Mouse (Mus musculus) liver, embryonic 15.5 days (tissue): ENCODE data around the gene Nipa1. TPM values are rescaled to one million over a fixed set of nuclear protein-coding genes. Genes with fewer than 3 reads are reported as not detected.
A peak's percentile ranks its signal among the peaks of the same experiment; 100 is the strongest.

Experiments used
- ATAC-seq: fragments of 200-750 bp; cut with Nextera tagmentation; 2 replicates; pipeline ENCODE4 v1.8.0; 2017; ENCODE audit warnings: moderate number of reproducible peaks, mild to moderate bottlenecking, moderate library complexity; ENCODE audit not compliant: insufficient read depth
- H3K27ac ChIP-seq: fragments of 300-500 bp; sonication (generic); replicated peaks from 2 replicates; pipeline ENCODE4 v1.5.1; 2015; ENCODE audit warnings: mild to moderate bottlenecking, inconsistent platforms
- H3K27me3 ChIP-seq: fragments of 300-500 bp; sonication (generic); 2 replicates; pipeline ENCODE4 v1.6.1; 2015; ENCODE audit warnings: mild to moderate bottlenecking, inconsistent platforms
- H3K36me3 ChIP-seq: fragments of 300-500 bp; sonication (generic); replicated peaks from 2 replicates; pipeline ENCODE4 v1.6.1; 2015; ENCODE audit warnings: moderate library complexity, mild to moderate bottlenecking, inconsistent platforms
- H3K4me1 ChIP-seq: fragments of 300-500 bp; sonication (generic); replicated peaks from 2 replicates; pipeline ENCODE4 v1.6.1; 2015; ENCODE audit warnings: inconsistent platforms
- H3K4me2 ChIP-seq: fragments of 300-500 bp; sonication (generic); 2 replicates; pipeline ENCODE4 v1.6.1; 2015; ENCODE audit warnings: moderate library complexity, mild to moderate bottlenecking, inconsistent platforms
- H3K4me3 ChIP-seq: fragments of 300-500 bp; sonication (generic); replicated peaks from 2 replicates; pipeline ENCODE4 v1.5.1; 2015; ENCODE audit warnings: mild to moderate bottlenecking, inconsistent platforms
- H3K9ac ChIP-seq: fragments of 300-500 bp; sonication (generic); 2 replicates; pipeline ENCODE4 v1.6.1; 2015; ENCODE audit warnings: moderate library complexity, mild to moderate bottlenecking, inconsistent platforms
- H3K9me3 ChIP-seq: fragments of 300-500 bp; sonication (generic); replicated peaks from 2 replicates; pipeline ENCODE4 v1.6.1; 2016; ENCODE audit warnings: inconsistent platforms
- WGBS: fragments of 180-500 bp; shearing (Covaris S2); methylation state at CpG from one replicate; pipeline ENCODE4 v1.1.7; 2015; ENCODE audit warnings: mixed read lengths; ENCODE audit not compliant: insufficient replicate concordance; 5-methylcytosine and 5-hydroxymethylcytosine counted together
- polyA plus RNA-seq: library from polyadenylated mRNA; unstranded; fragments of >200 nt; fragmentation: Nextera tagmentation; extraction: Ambion mirVana; gene quantifications from 2 replicates; pipeline ENCODE4 v1.2.1, GENCODE M21; 2015

Gene Nipa1
- polyA plus RNA-seq, 1 experiment from 2014 or later, result 13.6 TPM

GRCm38 (mm10) chr7:56010318-56011017 lies 9.3 kb downstream of the Nipa1 start:
- peaks cover 58% of the 10 kb centered on the region for H3K4me1 ChIP-seq
- no peak overlapping the region for H3K4me2 ChIP-seq
- WGBS, result 86% methylated on average over 4 of the region's 4 CpGs
- H3K36me3 ChIP-seq, result no peaks in the 10 kb centered on the region; the same call in 1 of the 2 replicates
- H3K27ac ChIP-seq, result peak overlapping the region; percentile 14; the same call in 1 of the 2 replicates
- H3K4me3 ChIP-seq, result no peak overlapping the region
- ATAC-seq, result no peak
- no peaks in the 10 kb centered on the region for H3K27me3 ChIP-seq
- no peak overlapping the region for H3K9ac ChIP-seq
- no peaks in the 10 kb centered on the region for H3K9me3 ChIP-seq

- no peak overlapping the region for H3K4me3 ChIP-seq
- 0 out of 2 replicates have a peak, but pooled peaks cover 3% of the 10 kb centered on the region for H3K36me3 ChIP-seq
- peaks cover 20% of the 10 kb centered on the region for H3K4me1 ChIP-seq
- WGBS, result 28% methylated on average over 3 of the region's 4 CpGs
- no peak overlapping the region for H3K4me2 ChIP-seq
- H3K27ac ChIP-seq, result peak overlapping the region; percentile 16; the same call in 1 of the 2 replicates
- no peaks in the 10 kb centered on the region for H3K9me3 ChIP-seq
- no peaks in the 10 kb centered on the region for H3K27me3 ChIP-seq
- no peak overlapping the region; the same call in 1 of the 2 replicates for H3K9ac ChIP-seq
- peak; percentile 57; the same call in 1 of the 2 replicates for ATAC-seq
These were observed 20.8 kb downstream of the Nipa1 start for GRCm38 (mm10) chr7:55998997-55999396.

- H3K9ac ChIP-seq, result no peak overlapping the region
- H3K27ac ChIP-seq, result no peak overlapping the region
- 73% methylated on average over 4 of the region's 4 CpGs for WGBS
- H3K27me3 ChIP-seq, result no peaks in the 10 kb centered on the region
- no peak overlapping the region for H3K4me2 ChIP-seq
- H3K4me3 ChIP-seq, result no peak overlapping the region
- H3K4me1 ChIP-seq, result peaks cover 17% of the 10 kb centered on the region
- H3K9me3 ChIP-seq, result no peaks in the 10 kb centered on the region
- 0 out of 2 replicates have a peak, but pooled peaks cover 15% of the 10 kb centered on the region for H3K36me3 ChIP-seq
- no peak for ATAC-seq
These were observed 24.7 kb downstream of the Nipa1 start for GRCm38 (mm10) chr7:55995013-55995412.

GRCm38 (mm10) chr7:55991858-55992257 lies 27.9 kb downstream of the Nipa1 start:
- no peak overlapping the region for H3K4me2 ChIP-seq
- H3K4me3 ChIP-seq, result no peak overlapping the region
- H3K9me3 ChIP-seq, result no peaks in the 10 kb centered on the region
- H3K27ac ChIP-seq, result no peak overlapping the region
- no peak for ATAC-seq
- H3K27me3 ChIP-seq, result no peaks in the 10 kb centered on the region
- no peak overlapping the region for H3K9ac ChIP-seq
- H3K4me1 ChIP-seq, result 0 out of 2 replicates have a peak, but pooled peaks cover 1% of the 10 kb centered on the region
- H3K36me3 ChIP-seq, result peaks cover 29% of the 10 kb centered on the region
- 90% methylated on average over 7 of the region's 7 CpGs for WGBS

- 85% methylated on average over 3 of the region's 3 CpGs for WGBS
- Histone ChIP-seq H3K4me3 (no peak overlapping the region), H3K36me3 (peaks cover 29% of the 10 kb centered on the region), H3K9me3 (no peaks in the 10 kb centered on the region), H3K4me2 (no peak overlapping the region), H3K9ac (no peak overlapping the region), H3K4me1 (peaks cover 5% of the 10 kb centered on the region; the same call in 1 of the 2 replicates), H3K27me3 (no peaks in the 10 kb centered on the region), H3K27ac (no peak overlapping the region)
- no peak for ATAC-seq
These were observed 28.6 kb downstream of the Nipa1 start for GRCm38 (mm10) chr7:55991129-55991528.

- no peak overlapping the region for H3K9ac ChIP-seq
- no peaks in the 10 kb centered on the region for H3K9me3 ChIP-seq
- WGBS, result 29% methylated on average over 13 of the region's 13 CpGs
- 0 out of 2 replicates have a peak overlapping the region, but pooled peaks have one; percentile 19 for H3K27ac ChIP-seq
- peak overlapping the region; percentile 34 for H3K4me2 ChIP-seq
- no peaks in the 10 kb centered on the region for H3K27me3 ChIP-seq
- no peak overlapping the region for H3K4me3 ChIP-seq
- peak; percentile 58 for ATAC-seq
- peaks cover 34% of the 10 kb centered on the region for H3K36me3 ChIP-seq
- H3K4me1 ChIP-seq, result peaks cover 28% of the 10 kb centered on the region
These were observed 33.1 kb downstream of the Nipa1 start for GRCm38 (mm10) chr7:55986526-55987214.

GRCm38 (mm10) chr7:55984754-55985153 lies 35.0 kb downstream of the Nipa1 start:
- no peak overlapping the region for H3K9ac ChIP-seq
- no peaks in the 10 kb centered on the region for H3K9me3 ChIP-seq
- H3K4me2 ChIP-seq, result no peak overlapping the region
- H3K4me3 ChIP-seq, result no peak overlapping the region
- no peak overlapping the region for H3K27ac ChIP-seq
- no peaks in the 10 kb centered on the region for H3K27me3 ChIP-seq
- 83% methylated on average over 4 of the region's 4 CpGs for WGBS
- H3K36me3 ChIP-seq, result peaks cover 40% of the 10 kb centered on the region
- ATAC-seq, result no peak
- H3K4me1 ChIP-seq, result peaks cover 44% of the 10 kb centered on the region

GRCm38 (mm10) chr7:55983107-55983506 lies 36.6 kb downstream of the Nipa1 start:
- no peak for ATAC-seq
- Histone ChIP-seq H3K9me3 (no peaks in the 10 kb centered on the region), H3K27ac (peak overlapping the region; percentile 86), H3K4me3 (no peak overlapping the region), H3K4me2 (no peak overlapping the region), H3K9ac (no peak overlapping the region), H3K4me1 (peaks cover 44% of the 10 kb centered on the region), H3K27me3 (no peaks in the 10 kb centered on the region), H3K36me3 (peaks cover 53% of the 10 kb centered on the region)
- 95% methylated on average over 5 of the region's 5 CpGs for WGBS

- peak overlapping the region; percentile 29 for H3K4me2 ChIP-seq
- H3K9ac ChIP-seq, result peak overlapping the region; percentile 16; the same call in 1 of the 2 replicates
- H3K27ac ChIP-seq, result peak overlapping the region; percentile 86
- peak; percentile 73 for ATAC-seq
- peaks cover 44% of the 10 kb centered on the region for H3K4me1 ChIP-seq
- H3K27me3 ChIP-seq, result no peaks in the 10 kb centered on the region
- no peaks in the 10 kb centered on the region for H3K9me3 ChIP-seq
- H3K36me3 ChIP-seq, result peaks cover 48% of the 10 kb centered on the region
- WGBS, result 56% methylated on average over 10 of the region's 10 CpGs
- no peak overlapping the region for H3K4me3 ChIP-seq
These were observed 37.6 kb downstream of the Nipa1 start for GRCm38 (mm10) chr7:55982010-55982700.

GRCm38 (mm10) chr7:55981511-55981910 lies 38.2 kb downstream of the Nipa1 start:
- peak; percentile 79 for ATAC-seq
- no peak overlapping the region for H3K4me3 ChIP-seq
- H3K27me3 ChIP-seq, result no peaks in the 10 kb centered on the region
- 53% methylated on average over 2 of the region's 2 CpGs for WGBS
- no peaks in the 10 kb centered on the region for H3K9me3 ChIP-seq
- H3K36me3 ChIP-seq, result peaks cover 45% of the 10 kb centered on the region
- peaks cover 43% of the 10 kb centered on the region for H3K4me1 ChIP-seq
- H3K9ac ChIP-seq, result 0 out of 2 replicates have a peak overlapping the region, but pooled peaks have one; percentile 16
- H3K4me2 ChIP-seq, result peak overlapping the region; percentile 29
- H3K27ac ChIP-seq, result peak overlapping the region; percentile 86

GRCm38 (mm10) chr7:55974429-55974828 lies 45.3 kb downstream of the Nipa1 start:
- H3K27me3 ChIP-seq, result no peaks in the 10 kb centered on the region
- H3K27ac ChIP-seq, result no peak overlapping the region
- H3K4me3 ChIP-seq, result no peak overlapping the region
- peaks cover 4% of the 10 kb centered on the region; the same call in 1 of the 2 replicates for H3K4me1 ChIP-seq
- no peak overlapping the region for H3K4me2 ChIP-seq
- no peaks in the 10 kb centered on the region for H3K9me3 ChIP-seq
- no peak for ATAC-seq
- no peak overlapping the region for H3K9ac ChIP-seq
- WGBS, result 86% methylated on average over 2 of the region's 2 CpGs
- H3K36me3 ChIP-seq, result peaks cover 31% of the 10 kb centered on the region
